Mouse (Mus musculus) midbrain, embryonic 16.5 days (tissue): ENCODE measurements at regions not wholly inside any gene's neighbourhood (a gene's known extent, or its start where the extent isn't known, plus 50 kb on each side); places are given as distances from the start of the nearest gene placed in this dataset.
A peak's percentile ranks its signal among the peaks of the same experiment; 100 is the strongest.

ENCODE experiments used
- ATAC-seq: fragments of 200-750 bp; cut with Nextera tagmentation; 2 replicates; pipeline ENCODE4 v1.8.0; 2017; ENCODE audit warnings: moderate TSS enrichment
- H3K27ac ChIP-seq: fragments of 300-500 bp; sonication (generic); 2 replicates; pipeline ENCODE4 v1.5.1; 2014; ENCODE audit warnings: mild to moderate bottlenecking, low read length, mixed read lengths
- H3K27me3 ChIP-seq: fragments of 300-500 bp; sonication (generic); 2 replicates; pipeline ENCODE4 v1.6.1; 2014; ENCODE audit warnings: low read depth, low read length, mixed read lengths; ENCODE audit not compliant: control insufficient read depth, insufficient read depth
- H3K36me3 ChIP-seq: fragments of 300-500 bp; sonication (generic); 2 replicates; pipeline ENCODE4 v1.6.1; 2014; ENCODE audit warnings: mild to moderate bottlenecking, low read length, moderate library complexity, mixed read lengths; ENCODE audit not compliant: control insufficient read depth, insufficient read depth
- H3K4me1 ChIP-seq: fragments of 300-500 bp; sonication (generic); 2 replicates; pipeline ENCODE4 v1.6.1; 2014; ENCODE audit warnings: mild to moderate bottlenecking, low read length, mixed read lengths; ENCODE audit not compliant: control insufficient read depth, insufficient read depth
- H3K4me2 ChIP-seq: fragments of 300-500 bp; sonication (generic); 2 replicates; pipeline ENCODE4 v1.6.1; 2014; ENCODE audit warnings: mild to moderate bottlenecking, low read length, mixed read lengths
- H3K4me3 ChIP-seq: fragments of 300-500 bp; sonication (generic); 2 replicates; pipeline ENCODE4 v1.5.1; 2014; ENCODE audit warnings: low read depth, mild to moderate bottlenecking, low read length, moderate library complexity, mixed read lengths
- H3K9ac ChIP-seq: fragments of 300-500 bp; sonication (generic); 2 replicates; pipeline ENCODE4 v1.6.1; 2014; ENCODE audit warnings: low read depth, low read length, mixed read lengths
- H3K9me3 ChIP-seq: fragments of 300-500 bp; sonication (generic); replicated peaks from 2 replicates; pipeline ENCODE4 v1.6.1; 2014; ENCODE audit warnings: mild to moderate bottlenecking, low read length, mixed read lengths; ENCODE audit not compliant: control insufficient read depth, poor library complexity, severe bottlenecking
- WGBS: fragments of 180-500 bp; shearing (Covaris S2); extraction: QIAGEN DNeasy Blood & Tissue Kit; methylation state at CpG from one replicate; pipeline ENCODE4 v1.1.7; 2014; 5-methylcytosine and 5-hydroxymethylcytosine counted together

DNA sequence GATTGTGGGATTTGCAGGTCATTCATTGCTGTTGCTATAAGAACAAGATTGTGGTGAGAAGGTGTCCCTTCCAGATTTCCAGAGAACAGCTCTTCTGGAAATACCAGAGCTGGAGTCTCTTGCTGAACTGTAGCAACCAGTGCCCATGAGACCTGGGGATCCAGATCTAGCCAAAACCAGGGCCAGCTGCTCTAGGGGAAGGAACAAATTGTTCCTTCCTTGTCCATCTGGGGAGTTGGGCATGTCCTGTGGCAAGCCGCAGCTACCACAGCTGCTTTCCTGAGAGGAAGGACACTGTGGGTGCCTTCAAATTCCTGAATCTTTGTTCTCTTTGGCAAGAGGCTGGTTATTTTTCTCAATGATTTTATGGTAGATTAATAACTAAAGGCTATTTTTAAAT lies 839.0 kb upstream of the 2610301B20Rik start:
- no peaks in the 10 kb centered on the region for H3K36me3 ChIP-seq
- WGBS, result 89% methylated on average over 1 of the region's 1 CpGs
- H3K9ac ChIP-seq, result no peak overlapping the region
- no peaks in the 10 kb centered on the region for H3K4me1 ChIP-seq
- H3K4me2 ChIP-seq, result no peak overlapping the region
- ATAC-seq, result no peak
- no peak overlapping the region for H3K4me3 ChIP-seq
- no peak overlapping the region for H3K27ac ChIP-seq
- no peaks in the 10 kb centered on the region for H3K9me3 ChIP-seq
- H3K27me3 ChIP-seq, result no peaks in the 10 kb centered on the region

DNA sequence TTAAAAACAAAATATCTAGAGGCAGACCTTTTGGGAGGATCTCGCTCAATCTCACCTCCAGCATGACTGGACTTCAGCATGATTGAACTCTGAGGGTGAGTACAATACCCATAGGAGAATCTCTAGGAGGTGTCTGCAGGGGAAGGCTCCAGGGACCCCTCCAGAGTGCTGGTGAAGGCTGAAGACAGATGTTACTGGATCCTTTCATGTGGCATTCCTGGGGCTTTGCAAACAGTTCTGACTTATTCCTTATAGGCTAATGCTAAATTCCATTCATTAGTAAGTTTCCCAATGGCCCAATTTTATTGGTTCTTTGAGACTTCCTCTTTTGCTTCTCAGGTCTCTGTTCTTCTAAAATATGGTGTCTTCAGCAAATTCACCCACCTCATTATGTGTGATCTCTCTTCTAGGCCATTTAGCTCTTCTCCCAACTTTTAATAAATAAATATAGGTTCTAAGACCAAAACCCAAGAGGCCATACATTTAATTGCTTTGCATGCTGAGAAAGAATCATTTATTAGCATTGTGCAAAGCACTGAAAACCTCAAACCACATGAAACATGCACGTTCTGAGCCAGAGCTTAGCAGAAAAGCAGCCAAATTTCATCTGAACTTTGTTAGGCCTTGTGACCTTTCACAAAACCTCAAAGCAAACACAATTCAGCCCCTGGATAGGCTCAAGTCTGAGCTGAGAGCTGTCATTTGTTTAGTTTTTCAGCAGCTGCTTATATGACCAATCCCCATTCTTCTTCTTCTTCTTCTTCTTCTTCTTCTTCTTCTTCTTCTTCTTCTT lies 832.8 kb upstream of the 2610301B20Rik start:
- no peak for ATAC-seq
- no peak overlapping the region for H3K9ac ChIP-seq
- no peaks in the 10 kb centered on the region for H3K36me3 ChIP-seq
- H3K4me3 ChIP-seq, result no peak overlapping the region
- no peaks in the 10 kb centered on the region for H3K27me3 ChIP-seq
- 85% methylated on average over 2 of the region's 2 CpGs for WGBS
- H3K27ac ChIP-seq, result no peak overlapping the region
- no peaks in the 10 kb centered on the region for H3K4me1 ChIP-seq
- no peak overlapping the region for H3K4me2 ChIP-seq
- no peaks in the 10 kb centered on the region for H3K9me3 ChIP-seq

DNA sequence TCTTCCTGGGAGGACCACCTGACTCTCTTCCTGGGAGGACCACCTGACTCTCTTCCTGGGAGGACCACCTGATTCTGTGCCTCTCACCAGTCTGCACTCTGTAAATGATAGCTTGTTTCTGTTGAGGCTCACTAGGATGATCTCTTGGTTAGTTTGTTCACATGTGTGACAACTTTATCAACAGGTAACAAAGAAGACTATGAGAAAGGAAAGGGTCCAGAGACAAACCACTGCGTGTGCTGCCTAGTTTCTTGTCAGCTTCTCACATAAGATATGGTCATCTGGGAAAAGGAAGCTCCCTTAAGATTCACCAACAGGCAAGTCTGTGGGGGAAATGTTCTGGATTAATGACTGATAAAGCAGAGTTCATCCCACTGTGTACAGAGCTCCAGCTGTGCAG lies 825.5 kb upstream of the 2610301B20Rik start:
- Histone ChIP-seq H3K4me2 (no peak overlapping the region), H3K9ac (no peak overlapping the region), H3K27ac (no peak overlapping the region), H3K4me1 (no peaks in the 10 kb centered on the region), H3K36me3 (no peaks in the 10 kb centered on the region), H3K9me3 (no peaks in the 10 kb centered on the region), H3K4me3 (no peak overlapping the region), H3K27me3 (no peaks in the 10 kb centered on the region)
- WGBS, result 85% methylated on average over 1 of the region's 1 CpGs
- ATAC-seq, result no peak

DNA sequence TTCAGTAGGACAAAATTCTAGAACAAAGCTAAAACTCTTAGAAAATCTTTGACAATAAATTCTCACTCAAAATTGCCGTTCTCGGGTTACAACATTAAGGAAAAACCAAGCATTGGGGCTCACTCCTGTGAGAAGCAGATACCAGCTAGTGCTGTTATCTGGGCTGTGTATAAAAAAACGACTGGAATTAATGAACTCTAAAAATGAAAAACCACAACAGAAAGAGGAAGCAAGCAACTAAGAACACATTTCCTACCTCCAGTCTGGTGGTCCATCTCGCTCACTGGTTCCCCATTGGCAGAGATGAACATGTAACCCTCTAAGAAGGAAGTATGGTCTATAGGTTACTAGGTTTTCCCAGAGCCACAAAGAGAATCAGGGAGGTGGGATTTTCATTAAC lies 824.9 kb upstream of the 2610301B20Rik start:
- Histone ChIP-seq H3K36me3 (no peaks in the 10 kb centered on the region), H3K27ac (no peak overlapping the region), H3K4me1 (no peaks in the 10 kb centered on the region), H3K27me3 (no peaks in the 10 kb centered on the region), H3K4me3 (no peak overlapping the region), H3K4me2 (no peak overlapping the region), H3K9ac (no peak overlapping the region), H3K9me3 (no peaks in the 10 kb centered on the region)
- no peak for ATAC-seq
- WGBS, result 76% methylated on average over 4 of the region's 4 CpGs

DNA sequence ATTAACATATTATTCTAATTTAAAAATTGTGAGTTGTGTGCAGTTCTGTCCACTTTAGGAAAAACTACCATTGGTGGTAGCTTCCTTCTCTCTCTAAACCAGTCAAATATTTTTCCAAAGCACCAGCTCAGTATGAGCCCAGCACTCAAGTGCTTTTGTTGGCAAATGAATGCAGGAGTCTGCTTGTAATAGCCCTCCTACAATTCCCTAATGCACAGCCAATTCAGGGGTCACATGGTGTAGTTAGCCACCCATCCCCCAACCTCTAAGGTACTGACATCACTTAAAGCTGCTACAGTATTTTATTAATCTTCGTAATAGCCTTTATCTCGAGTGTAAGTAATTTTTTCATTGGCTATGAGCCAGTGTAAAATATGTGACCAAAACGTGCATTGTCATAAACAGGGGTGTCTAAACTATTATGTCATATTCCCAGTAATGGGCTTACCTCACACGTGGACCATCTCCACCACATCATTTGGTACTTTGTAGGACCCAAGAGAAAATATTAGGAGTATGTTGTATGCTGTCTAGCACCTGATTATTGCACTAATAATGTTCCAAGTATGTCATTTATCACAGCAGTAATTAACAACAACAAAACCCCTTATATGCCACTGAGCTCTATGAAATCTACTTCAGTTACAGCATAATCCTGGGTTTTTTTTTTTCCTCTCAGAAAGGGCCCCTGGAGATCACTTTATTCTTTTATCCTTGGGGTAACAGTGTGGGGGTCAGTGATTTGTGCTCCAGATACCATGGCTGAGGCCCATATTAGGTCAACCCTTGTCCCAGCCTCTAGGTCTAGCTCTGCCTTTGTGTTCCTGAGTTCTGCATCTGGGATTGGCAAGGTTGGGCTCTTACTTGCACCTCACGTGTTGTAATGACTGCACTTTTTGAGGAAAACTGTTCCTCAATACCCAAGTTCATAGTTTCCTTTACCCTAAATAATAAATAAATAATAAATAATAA lies 822.7 kb upstream of the 2610301B20Rik start:
- no peak overlapping the region for H3K4me3 ChIP-seq
- H3K27ac ChIP-seq, result no peak overlapping the region
- no peaks in the 10 kb centered on the region for H3K36me3 ChIP-seq
- no peaks in the 10 kb centered on the region for H3K27me3 ChIP-seq
- ATAC-seq, result peak; percentile 58; the same call in 1 of the 2 replicates
- 64% methylated on average over 5 of the region's 5 CpGs for WGBS
- H3K4me2 ChIP-seq, result no peak overlapping the region
- no peaks in the 10 kb centered on the region for H3K4me1 ChIP-seq
- no peak overlapping the region for H3K9ac ChIP-seq
- H3K9me3 ChIP-seq, result no peaks in the 10 kb centered on the region

DNA sequence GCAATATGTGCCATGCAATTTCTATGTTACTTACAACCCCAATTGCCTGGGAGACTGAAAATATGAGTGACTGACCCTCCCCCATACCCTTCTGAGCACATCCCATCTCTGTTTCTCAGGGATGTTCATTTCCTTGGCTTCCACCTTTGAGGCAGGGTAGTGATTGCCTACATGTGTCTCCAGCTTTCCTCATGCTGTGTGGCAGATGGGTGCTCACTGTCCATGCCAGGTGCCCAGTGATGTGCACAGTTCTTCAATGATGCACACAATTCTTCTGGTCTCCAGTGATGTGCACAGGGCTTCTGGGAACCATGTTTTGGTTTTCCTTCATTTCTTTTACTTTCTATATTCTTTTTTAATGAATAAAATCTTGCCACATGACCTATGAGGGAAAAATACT lies 821.4 kb upstream of the 2610301B20Rik start:
- no peaks in the 10 kb centered on the region for H3K36me3 ChIP-seq
- no peak overlapping the region for H3K4me2 ChIP-seq
- no peak overlapping the region for H3K27ac ChIP-seq
- no peaks in the 10 kb centered on the region for H3K9me3 ChIP-seq
- H3K4me3 ChIP-seq, result no peak overlapping the region
- ATAC-seq, result no peak
- no peak overlapping the region for H3K9ac ChIP-seq
- no peaks in the 10 kb centered on the region for H3K4me1 ChIP-seq
- no peaks in the 10 kb centered on the region for H3K27me3 ChIP-seq

DNA sequence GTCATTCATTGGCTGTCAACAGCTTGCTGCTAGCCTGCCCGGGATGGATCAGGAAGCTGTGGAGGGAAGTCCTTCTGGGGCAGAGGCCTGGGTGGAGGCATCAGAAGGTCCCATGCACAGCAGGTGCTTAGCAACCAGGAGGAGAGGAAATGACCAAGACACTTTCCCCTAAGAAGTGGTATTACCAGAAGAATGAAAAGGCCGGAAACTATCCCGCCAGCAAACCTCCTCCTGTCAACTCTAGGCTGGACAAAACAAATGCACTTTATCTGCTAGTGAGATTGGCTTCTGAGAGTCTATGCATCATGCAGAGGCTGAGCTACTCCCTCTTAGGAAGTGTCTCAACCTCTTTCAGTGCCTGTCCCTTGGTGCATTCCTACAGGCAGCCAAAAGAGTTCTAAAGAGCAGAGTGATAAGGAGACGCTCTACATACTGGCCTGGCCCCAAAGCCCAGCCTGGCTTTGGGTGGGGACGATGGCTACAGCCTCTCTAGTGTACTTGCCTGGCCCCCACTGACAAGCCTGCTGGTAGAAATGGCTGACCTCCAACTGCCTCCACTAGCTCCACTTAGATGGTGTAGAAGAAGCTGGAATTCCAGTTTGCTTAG lies 801.7 kb upstream of the 2610301B20Rik start:
- H3K27me3 ChIP-seq, result no peaks in the 10 kb centered on the region
- no peak for ATAC-seq
- H3K36me3 ChIP-seq, result no peaks in the 10 kb centered on the region
- WGBS, result 91% methylated on average over 5 of the region's 5 CpGs
- no peak overlapping the region for H3K27ac ChIP-seq
- H3K4me2 ChIP-seq, result no peak overlapping the region
- H3K4me1 ChIP-seq, result no peaks in the 10 kb centered on the region
- H3K4me3 ChIP-seq, result no peak overlapping the region
- no peaks in the 10 kb centered on the region for H3K9me3 ChIP-seq
- H3K9ac ChIP-seq, result no peak overlapping the region

DNA sequence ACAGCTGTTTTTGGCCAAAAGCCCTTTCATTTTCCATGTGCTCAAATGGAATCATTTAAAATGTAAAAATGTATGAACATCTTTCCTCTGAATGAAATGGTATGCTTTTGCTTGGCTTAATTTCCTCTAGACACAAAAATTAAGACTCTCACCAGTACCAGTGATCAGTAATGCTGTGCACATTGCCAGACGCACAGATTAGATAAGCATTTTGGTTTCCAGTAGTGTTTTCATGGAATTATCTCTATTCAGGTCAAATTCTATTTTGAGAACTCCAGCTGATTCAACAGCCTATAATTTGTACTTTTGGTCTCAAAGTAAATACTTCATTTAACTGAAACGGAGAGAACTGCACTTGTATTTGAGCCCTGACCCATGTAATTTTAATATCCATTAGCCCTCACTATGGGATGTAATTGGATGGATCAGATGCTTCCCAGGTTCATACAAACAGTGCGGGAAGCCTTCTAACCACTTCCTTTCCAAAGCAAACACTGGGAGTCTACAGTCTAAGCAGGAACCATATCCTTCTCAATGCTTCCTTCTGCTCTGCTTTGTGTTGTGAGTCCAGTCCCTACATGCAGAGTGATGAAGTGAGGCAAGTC lies 794.6 kb upstream of the 2610301B20Rik start:
- ATAC-seq, result no peak
- H3K4me2 ChIP-seq, result no peak overlapping the region
- no peaks in the 10 kb centered on the region for H3K9me3 ChIP-seq
- H3K27me3 ChIP-seq, result no peaks in the 10 kb centered on the region
- WGBS, result 64% methylated on average over 3 of the region's 3 CpGs
- H3K9ac ChIP-seq, result no peak overlapping the region
- H3K4me3 ChIP-seq, result no peak overlapping the region
- H3K27ac ChIP-seq, result no peak overlapping the region
- no peaks in the 10 kb centered on the region for H3K36me3 ChIP-seq
- no peaks in the 10 kb centered on the region for H3K4me1 ChIP-seq
